Mouse (Mus musculus): Measurements from ENCODE around the gene Usf2. TPM values are rescaled to one million over a fixed set of nuclear protein-coding genes. Genes with fewer than 3 reads are reported as not detected.

Usf2 gene
- polyA plus RNA-seq, 1 experiment from 2014 or later: 23.5 TPM

DNA sequence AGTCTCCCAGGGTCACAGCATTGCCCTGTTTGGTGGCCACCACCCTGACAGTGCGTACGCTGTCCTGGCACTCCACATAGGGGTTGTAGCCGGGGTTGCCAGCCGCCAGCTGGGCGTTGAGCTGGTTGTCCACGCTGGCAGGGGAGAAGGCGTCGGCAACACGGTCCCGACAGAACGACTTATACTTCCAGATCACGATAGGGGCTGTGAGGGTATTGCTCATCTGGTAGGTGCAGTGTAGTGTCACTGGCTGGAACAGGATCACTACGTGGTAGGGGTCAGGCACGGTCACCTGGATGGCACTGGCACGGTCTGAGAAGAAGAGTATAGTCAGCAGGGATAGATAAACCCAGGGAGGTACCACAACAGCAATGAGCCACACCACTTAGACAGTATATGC lies 15.3 kb upstream of the Usf2 start:
- no peak for DNase-seq (ENCODE audit: low spot score)
- Histone ChIP-seq H3K27ac (replicated peaks) (no peak overlapping the region), H3K27me3 (ENCODE audit: low read depth, poor library complexity, severe bottlenecking) (peaks cover 22% of the 10 kb centered on the region), H3K4me3 (no peak overlapping the region; the same call in 1 of the 2 replicates), H3K9me3 (replicated peaks) (no peaks in the 10 kb centered on the region), H3K4me1 (peaks cover 21% of the 10 kb centered on the region), H3K36me3 (peaks cover 6% of the 10 kb centered on the region; the same call in 1 of the 2 replicates)
- 86% methylated on average over 15 of the region's 15 CpGs for WGBS

DNA sequence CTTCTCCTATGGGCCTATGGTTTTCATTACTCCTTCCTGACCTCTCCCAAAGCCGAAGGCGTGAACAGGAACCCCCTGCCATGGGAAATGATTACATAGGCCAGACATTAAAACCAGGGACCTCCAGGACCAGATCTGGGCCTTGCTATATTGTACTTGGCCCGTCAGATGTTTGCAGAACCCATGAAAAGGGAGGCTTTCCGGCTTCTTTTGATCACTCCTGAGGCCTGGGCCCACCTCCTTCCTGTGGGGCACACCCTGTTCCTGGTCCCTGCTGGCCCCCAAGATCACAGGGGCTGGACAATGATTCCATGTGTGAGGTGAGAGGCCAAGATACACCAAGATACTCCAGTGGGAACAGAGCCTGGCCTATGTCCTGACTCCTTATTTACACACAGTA lies 12.6 kb upstream of the Usf2 start:
- Histone ChIP-seq H3K36me3 (peaks cover 11% of the 10 kb centered on the region; the same call in 1 of the 2 replicates), H3K27ac (replicated peaks) (no peak overlapping the region), H3K4me1 (peaks cover 24% of the 10 kb centered on the region), H3K9me3 (replicated peaks) (no peaks in the 10 kb centered on the region), H3K27me3 (ENCODE audit: low read depth, poor library complexity, severe bottlenecking) (peaks cover 22% of the 10 kb centered on the region), H3K4me3 (no peak overlapping the region)
- DNase-seq (ENCODE audit: low spot score): no peak
- WGBS: 88% methylated on average over 4 of the region's 4 CpGs

DNA sequence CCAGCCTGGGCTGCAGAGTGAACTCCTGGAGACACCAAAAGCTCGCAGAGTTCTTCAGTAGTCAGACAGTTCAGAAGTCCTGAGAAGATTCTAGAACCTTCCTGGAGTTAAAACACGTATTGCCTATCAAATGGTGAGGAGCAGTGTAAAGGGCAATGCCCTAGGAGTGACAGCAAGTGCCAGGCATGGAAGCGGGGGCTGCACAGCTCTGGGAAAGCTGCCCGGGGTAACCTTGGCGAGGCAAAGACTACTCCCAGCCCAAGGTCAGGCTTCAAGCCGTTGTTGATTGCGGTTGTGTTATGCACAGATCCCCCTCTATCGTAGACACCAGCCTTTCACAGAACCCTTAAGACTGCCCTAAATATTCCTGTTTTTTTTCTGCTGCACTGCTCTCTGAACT lies 12.0 kb upstream of the Usf2 start:
- Histone ChIP-seq H3K27ac (replicated peaks) (no peak overlapping the region), H3K4me1 (peaks cover 20% of the 10 kb centered on the region), H3K9me3 (replicated peaks) (no peaks in the 10 kb centered on the region), H3K36me3 (peaks cover 13% of the 10 kb centered on the region; the same call in 1 of the 2 replicates), H3K4me3 (no peak overlapping the region), H3K27me3 (ENCODE audit: low read depth, poor library complexity, severe bottlenecking) (peaks cover 20% of the 10 kb centered on the region)
- DNase-seq (ENCODE audit: low spot score): no peak
- 96% methylated on average over 8 of the region's 8 CpGs for WGBS

DNA sequence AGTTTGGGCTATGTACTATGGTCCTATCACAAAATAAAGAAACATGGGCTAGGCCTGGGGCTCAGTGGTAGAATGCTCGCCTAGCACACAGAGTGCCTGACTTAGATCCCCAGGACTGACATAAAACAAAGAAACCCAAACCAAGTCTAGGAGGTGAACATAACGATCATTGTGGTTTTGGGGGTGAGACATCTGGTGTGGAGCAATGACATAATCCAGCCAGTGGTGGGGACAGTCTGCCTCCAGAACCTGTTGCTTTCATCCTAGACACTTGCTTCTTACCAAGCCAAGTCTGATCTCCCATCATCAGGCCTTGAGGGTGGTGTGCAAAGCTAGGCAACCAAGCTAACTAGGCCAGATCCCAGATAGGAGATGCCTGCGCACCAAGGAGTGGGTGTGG lies 10.1 kb upstream of the Usf2 start:
- H3K9me3 ChIP-seq (replicated peaks): no peaks in the 10 kb centered on the region
- WGBS: 92% methylated on average over 3 of the region's 3 CpGs
- H3K4me1 ChIP-seq: peaks cover 4% of the 10 kb centered on the region
- peaks cover 18% of the 10 kb centered on the region; the same call in 1 of the 2 replicates for H3K36me3 ChIP-seq
- no peak for DNase-seq (ENCODE audit: low spot score)
- H3K27ac ChIP-seq (replicated peaks): no peak overlapping the region
- H3K4me3 ChIP-seq: no peak overlapping the region
- peaks cover under 1% of the 10 kb centered on the region for H3K27me3 ChIP-seq (ENCODE audit: low read depth, poor library complexity, severe bottlenecking)

DNA sequence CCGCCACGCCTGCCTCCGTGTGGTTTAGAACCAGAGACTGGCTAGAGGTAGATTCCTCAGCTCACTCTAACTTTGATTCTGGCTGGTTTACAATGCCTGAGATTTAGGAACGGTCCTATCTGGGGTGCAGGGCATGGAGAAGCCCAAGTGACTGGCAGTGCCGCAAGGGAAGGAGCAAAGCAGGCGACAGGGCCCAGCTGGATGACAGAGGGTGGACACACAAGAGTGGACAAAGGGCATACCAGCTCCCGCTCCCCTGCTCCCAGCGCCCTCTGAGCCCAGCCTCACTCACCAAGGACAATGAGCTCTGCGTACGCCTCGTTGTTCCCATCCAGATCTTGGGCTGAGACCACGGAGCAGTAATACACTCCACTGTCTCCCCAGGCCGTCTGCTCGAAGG lies 9.1 kb upstream of the Usf2 start:
- Histone ChIP-seq H3K36me3 (peaks cover 26% of the 10 kb centered on the region), H3K4me1 (peaks cover 4% of the 10 kb centered on the region), H3K4me3 (no peak overlapping the region), H3K27ac (replicated peaks) (no peak overlapping the region), H3K27me3 (ENCODE audit: low read depth, poor library complexity, severe bottlenecking) (no peaks in the 10 kb centered on the region), H3K9me3 (replicated peaks) (no peaks in the 10 kb centered on the region)
- no peak for DNase-seq (ENCODE audit: low spot score)
- WGBS: 79% methylated on average over 14 of the region's 14 CpGs

DNA sequence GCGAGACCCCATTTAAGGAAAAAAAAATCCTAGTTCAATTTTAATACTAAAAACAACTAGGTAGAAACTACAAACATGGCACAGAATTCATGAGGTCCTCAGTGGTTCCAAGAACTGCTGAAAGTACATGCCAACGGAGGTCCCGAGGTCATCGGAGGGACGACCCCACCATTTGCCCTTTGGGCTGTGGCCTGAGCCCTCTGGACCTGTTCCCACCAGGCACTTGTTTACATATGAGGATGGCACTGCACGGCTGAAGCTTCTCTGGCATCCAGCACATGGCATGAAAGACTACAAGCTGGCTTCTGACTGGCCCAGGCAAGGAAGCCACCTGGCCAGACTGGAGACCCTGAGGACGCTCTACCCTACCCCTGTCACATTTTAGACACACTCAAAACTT lies 7.8 kb upstream of the Usf2 start:
- Histone ChIP-seq H3K36me3 (peaks cover 25% of the 10 kb centered on the region), H3K4me1 (peaks cover 4% of the 10 kb centered on the region), H3K9me3 (replicated peaks) (no peaks in the 10 kb centered on the region), H3K27ac (replicated peaks) (no peak overlapping the region), H3K27me3 (ENCODE audit: low read depth, poor library complexity, severe bottlenecking) (no peaks in the 10 kb centered on the region), H3K4me3 (no peak overlapping the region)
- WGBS: 91% methylated on average over 7 of the region's 7 CpGs
- no peak for DNase-seq (ENCODE audit: low spot score)

DNA sequence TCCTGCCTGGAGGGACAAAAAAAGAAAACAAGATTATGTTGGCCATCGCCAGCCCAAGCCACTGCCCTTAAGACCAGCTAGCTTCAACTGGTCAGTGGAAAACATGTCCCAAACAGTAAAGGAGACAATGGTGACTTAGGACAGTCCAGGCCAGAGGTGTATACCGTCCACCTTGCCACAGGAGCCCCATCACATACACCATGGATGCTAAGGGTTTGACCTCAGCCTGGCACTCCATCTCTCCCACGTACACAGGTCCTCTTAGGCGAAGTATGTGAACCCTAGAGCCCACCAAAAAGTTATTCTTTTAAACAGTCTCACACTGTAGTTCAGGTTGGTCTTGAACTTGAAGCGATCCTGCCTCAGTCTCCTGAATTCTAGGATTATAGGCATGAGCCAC lies 6.3 kb upstream of the Usf2 start:
- peaks cover 37% of the 10 kb centered on the region for H3K36me3 ChIP-seq
- 88% methylated on average over 5 of the region's 5 CpGs for WGBS
- H3K4me1 ChIP-seq: peaks cover 13% of the 10 kb centered on the region
- H3K4me3 ChIP-seq: no peak overlapping the region
- H3K27me3 ChIP-seq (ENCODE audit: low read depth, poor library complexity, severe bottlenecking): no peaks in the 10 kb centered on the region
- no peak for DNase-seq (ENCODE audit: low spot score)
- H3K9me3 ChIP-seq (replicated peaks): no peaks in the 10 kb centered on the region
- H3K27ac ChIP-seq (replicated peaks): no peak overlapping the region

DNA sequence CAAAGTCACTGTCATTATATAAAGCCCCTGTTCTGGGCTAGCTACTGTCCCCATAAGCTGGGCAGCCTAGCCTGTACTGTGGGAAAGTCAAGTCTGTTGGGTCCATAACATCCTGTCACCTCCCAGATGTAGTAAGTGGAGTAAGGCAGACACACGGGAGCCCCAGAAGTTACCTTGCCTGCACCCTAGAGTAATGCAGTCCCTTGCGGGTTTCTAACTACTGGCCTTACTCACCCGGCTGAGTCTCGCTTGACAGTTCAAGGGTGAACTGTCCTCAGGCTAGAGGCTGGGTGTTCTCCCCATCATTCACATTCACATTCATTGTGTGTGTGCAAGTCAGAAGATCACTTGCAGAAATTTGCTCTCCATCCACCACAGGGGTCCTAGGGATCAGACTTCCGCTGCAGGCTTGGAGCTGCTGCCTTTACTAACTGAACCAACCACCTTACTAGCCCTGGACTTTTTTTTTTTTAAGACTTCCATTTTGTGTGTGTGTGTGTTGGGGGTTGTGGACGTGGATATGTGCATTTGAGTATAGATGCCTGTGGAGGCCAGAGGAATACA lies 3.3 kb upstream of the Usf2 start:
- no peaks in the 10 kb centered on the region for H3K27me3 ChIP-seq (ENCODE audit: low read depth, poor library complexity, severe bottlenecking)
- H3K9me3 ChIP-seq (replicated peaks): no peaks in the 10 kb centered on the region
- WGBS: 91% methylated on average over 6 of the region's 6 CpGs
- peaks cover 37% of the 10 kb centered on the region for H3K36me3 ChIP-seq
- H3K4me1 ChIP-seq: peaks cover 25% of the 10 kb centered on the region
- DNase-seq (ENCODE audit: low spot score): no peak
- H3K27ac ChIP-seq (replicated peaks): no peak overlapping the region
- no peak overlapping the region for H3K4me3 ChIP-seq

DNA sequence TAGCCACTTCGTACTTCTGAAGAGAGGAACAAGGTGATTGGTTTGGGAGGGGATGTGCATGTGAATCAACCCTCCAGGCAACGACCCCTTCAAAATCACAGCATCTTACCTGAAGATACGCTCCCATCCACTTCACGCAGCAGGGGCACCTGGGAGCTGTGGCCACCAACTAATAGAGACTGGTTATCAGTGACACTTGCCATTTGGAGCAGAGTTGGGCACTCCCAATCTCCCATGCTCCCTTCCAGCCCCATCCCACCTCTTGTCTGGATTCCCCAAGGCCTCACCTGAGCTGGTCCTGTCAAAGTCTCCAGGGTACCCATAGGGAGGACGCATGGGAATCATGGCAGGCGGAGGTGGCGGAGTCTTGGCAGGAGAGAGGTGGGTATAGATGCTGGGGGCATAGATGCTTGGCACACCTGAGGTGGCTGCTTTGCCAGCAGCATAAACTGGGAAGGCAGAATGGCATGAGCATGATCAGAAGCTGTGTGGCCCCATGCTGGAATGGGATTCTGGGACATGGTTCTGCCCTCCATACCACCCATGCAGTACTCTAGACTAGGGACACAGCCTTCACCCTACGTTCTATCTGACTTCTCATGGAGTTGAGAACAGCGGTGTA lies 2.4 kb upstream of the Usf2 start:
- Histone ChIP-seq H3K36me3 (peaks cover 46% of the 10 kb centered on the region), H3K9me3 (replicated peaks) (no peaks in the 10 kb centered on the region), H3K27ac (replicated peaks) (no peak overlapping the region), H3K4me3 (no peak overlapping the region), H3K27me3 (ENCODE audit: low read depth, poor library complexity, severe bottlenecking) (no peaks in the 10 kb centered on the region), H3K4me1 (peaks cover 26% of the 10 kb centered on the region)
- 93% methylated on average over 9 of the region's 9 CpGs for WGBS
- DNase-seq (ENCODE audit: low spot score): no peak

DNA sequence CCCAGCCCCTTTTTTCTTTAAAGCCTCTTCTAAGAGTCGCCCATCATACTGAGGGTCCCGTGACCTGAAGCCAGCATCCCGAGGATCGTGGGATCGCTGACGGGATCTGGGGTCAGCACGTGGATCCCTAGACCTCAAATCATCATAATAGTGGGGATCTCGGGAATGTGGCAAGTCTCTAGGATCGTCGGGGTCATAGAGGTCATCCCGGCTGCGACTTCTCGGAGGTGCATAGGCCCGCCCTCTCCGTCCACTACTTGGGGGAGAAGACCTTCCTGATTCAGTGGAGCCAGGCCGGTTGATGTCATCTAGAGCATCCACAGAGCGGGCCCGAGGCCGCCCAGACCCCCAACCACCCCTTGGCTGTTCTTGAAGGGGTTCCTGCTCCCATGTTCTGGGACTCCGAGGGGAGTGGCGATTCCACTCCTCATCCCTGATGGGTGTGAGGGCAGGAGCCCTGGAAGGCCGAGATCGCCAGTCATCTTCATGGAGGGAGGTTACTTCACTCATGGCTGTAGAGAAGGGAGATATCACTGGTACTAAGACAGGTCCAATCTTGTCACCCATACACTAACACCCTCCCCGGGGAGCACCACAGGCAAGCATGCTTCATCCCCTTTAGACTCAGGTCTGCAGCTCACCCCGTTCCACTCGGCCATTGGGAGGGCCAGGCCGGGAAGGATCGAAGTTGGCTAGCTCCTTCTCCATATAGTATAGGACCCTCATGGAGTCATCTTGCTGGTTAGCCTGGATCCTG lies 1.7 kb upstream of the Usf2 start:
- Histone ChIP-seq H3K4me1 (peaks cover 26% of the 10 kb centered on the region), H3K36me3 (peaks cover 49% of the 10 kb centered on the region), H3K9me3 (replicated peaks) (no peaks in the 10 kb centered on the region), H3K4me3 (peak overlapping the region; percentile 86), H3K27me3 (ENCODE audit: low read depth, poor library complexity, severe bottlenecking) (no peaks in the 10 kb centered on the region), H3K27ac (replicated peaks) (peak overlapping the region; percentile 99)
- 78% methylated on average over 28 of the region's 28 CpGs for WGBS
- DNase-seq (ENCODE audit: low spot score): no peak

DNA sequence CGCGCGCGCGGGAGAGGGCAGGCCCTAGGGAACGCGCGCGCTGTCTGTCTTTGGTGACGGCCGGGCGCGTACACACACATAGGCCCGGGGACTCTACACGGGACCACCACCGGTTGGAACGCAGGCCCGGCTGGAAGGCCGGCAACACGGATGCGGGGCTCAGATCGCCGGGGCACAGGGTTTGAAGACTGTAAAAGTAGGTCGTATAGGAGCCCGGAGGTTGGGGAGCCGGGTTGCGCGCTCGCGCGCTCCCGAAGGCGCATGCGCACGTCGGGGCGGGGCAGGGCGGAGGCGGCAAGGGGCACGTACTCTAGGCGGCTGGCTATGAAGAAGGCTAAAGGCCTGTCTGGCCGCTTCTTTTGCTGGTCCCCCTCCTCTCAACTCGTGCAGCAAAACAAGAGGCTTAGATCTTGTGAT lies 772 bp upstream of the Usf2 start:
- WGBS: under 1% methylated on average over 43 of the region's 43 CpGs
- no peaks in the 10 kb centered on the region for H3K9me3 ChIP-seq (replicated peaks)
- H3K4me1 ChIP-seq: peaks cover 26% of the 10 kb centered on the region
- H3K27me3 ChIP-seq (ENCODE audit: low read depth, poor library complexity, severe bottlenecking): no peaks in the 10 kb centered on the region
- DNase-seq (ENCODE audit: low spot score): peak; percentile 90
- H3K27ac ChIP-seq (replicated peaks): peak overlapping the region; percentile 99
- peaks cover 58% of the 10 kb centered on the region for H3K36me3 ChIP-seq
- peak overlapping the region; percentile 86 for H3K4me3 ChIP-seq

DNA sequence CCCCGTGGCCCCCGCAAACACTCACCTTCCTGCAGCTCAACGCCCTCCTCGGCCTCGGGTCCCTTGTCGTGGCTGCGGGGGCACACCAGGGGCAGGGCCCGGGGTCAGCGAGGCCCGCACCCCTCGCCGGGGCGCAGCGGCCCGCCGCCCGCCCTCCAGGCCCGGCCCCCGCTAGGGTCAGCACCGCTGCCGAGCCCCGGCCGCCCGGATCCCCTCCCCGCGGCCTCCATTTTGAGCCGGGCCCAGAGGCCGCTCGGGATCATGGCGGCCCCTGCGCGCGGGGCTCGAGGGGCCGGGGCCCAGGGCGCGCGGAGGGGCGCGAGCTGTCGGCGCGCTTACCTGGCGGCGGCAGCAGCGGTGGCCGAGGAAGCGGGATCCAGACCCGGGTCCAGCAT lies 249 bp downstream of the Usf2 start:
- Histone ChIP-seq H3K27ac (replicated peaks) (peak overlapping the region; percentile 99), H3K9me3 (replicated peaks) (no peaks in the 10 kb centered on the region), H3K4me1 (peaks cover 26% of the 10 kb centered on the region), H3K36me3 (peaks cover 60% of the 10 kb centered on the region), H3K27me3 (ENCODE audit: low read depth, poor library complexity, severe bottlenecking) (no peaks in the 10 kb centered on the region), H3K4me3 (peak overlapping the region; percentile 86)
- no peak for DNase-seq (ENCODE audit: low spot score)
- under 1% methylated on average over 46 of the region's 49 CpGs for WGBS

Measured in midbrain, embryonic 10.5 days (tissue).